Mouse (Mus musculus): ENCODE measurements around the gene Scn5a. TPM values are rescaled to one million over a fixed set of nuclear protein-coding genes. Genes with fewer than 3 reads are reported as not detected.

Scn5a gene
- not detected for polyA plus RNA-seq (2014; fragmentation: Illumina TruSeq; extraction: RNeasy Lipid Tissue Mini Kit (QIAGEN cat#74804); ENCODE audit: low read depth, low replicate concordance)

GRCm38 (mm10) chr9:119578636-119579438, at the start of gene Scn5a:
Gene Scn5a, minus strand, starts transcription at chr9:119579016.

GRCm38 (mm10) chr9:119444738-119445429, 133.9 kb downstream of the Scn5a start, which contains the start of gene Exog:
Gene Exog, plus strand, starts transcription at chr9:119444943.

Other genes with a start within 250 kb of the Scn5a start
- gene Acaa1a, start 239.3 kb downstream of the Scn5a start, polyA plus RNA-seq (2014; fragmentation: Illumina TruSeq; extraction: RNeasy Lipid Tissue Mini Kit (QIAGEN cat#74804); ENCODE audit: low read depth, low replicate concordance), result 9.2 TPM
- gene Myd88, start 237.6 kb downstream of the Scn5a start, polyA plus RNA-seq (2014; fragmentation: Illumina TruSeq; extraction: RNeasy Lipid Tissue Mini Kit (QIAGEN cat#74804); ENCODE audit: low read depth, low replicate concordance), result 5.0 TPM
- 61.5 TPM for gene Xylb, start 221.6 kb downstream of the Scn5a start, polyA plus RNA-seq (2014; fragmentation: Illumina TruSeq; extraction: RNeasy Lipid Tissue Mini Kit (QIAGEN cat#74804); ENCODE audit: low read depth, low replicate concordance)
- not detected for gene Slc22a14, start 213.5 kb downstream of the Scn5a start, polyA plus RNA-seq (2014; fragmentation: Illumina TruSeq; extraction: RNeasy Lipid Tissue Mini Kit (QIAGEN cat#74804); ENCODE audit: low read depth, low replicate concordance)
- 0.19 TPM for gene Acvr2b, start 176.9 kb downstream of the Scn5a start, polyA plus RNA-seq (2014; fragmentation: Illumina TruSeq; extraction: RNeasy Lipid Tissue Mini Kit (QIAGEN cat#74804); ENCODE audit: low read depth, low replicate concordance)
- 0.37 TPM for gene Exog, start 134.1 kb downstream of the Scn5a start, polyA plus RNA-seq (2014; fragmentation: Illumina TruSeq; extraction: RNeasy Lipid Tissue Mini Kit (QIAGEN cat#74804); ENCODE audit: low read depth, low replicate concordance)
- gene Scn10a, start 140.3 kb upstream of the Scn5a start, polyA plus RNA-seq (2014; fragmentation: Illumina TruSeq; extraction: RNeasy Lipid Tissue Mini Kit (QIAGEN cat#74804); ENCODE audit: low read depth, low replicate concordance), result not detected
- gene Scn11a, start 246.4 kb upstream of the Scn5a start, polyA plus RNA-seq (2014; fragmentation: Illumina TruSeq; extraction: RNeasy Lipid Tissue Mini Kit (QIAGEN cat#74804); ENCODE audit: low read depth, low replicate concordance), result not detected

Data from liver, adult 10 weeks (tissue).